Mouse (Mus musculus) retina, adult 2 months (tissue): ENCODE data around the gene Rmdn2.

Source experiments
- DNase-seq: peaks from one replicate; pipeline ENCODE4 v3.0.0-alpha.2; 2012; ENCODE audit warnings: low read depth, low spot score

Gene Rmdn2

GRCm38 (mm10) chr17:79611545-79611944 is at the start of gene Rmdn2:
Gene Rmdn2 (plus strand): TSS chr17:79611863.
- DNase-seq: no peak

GRCm38 (mm10) chr17:79563067-79563620 is 48.5 kb upstream of the Rmdn2 start:
- DNase-seq: no peak

GRCm38 (mm10) chr17:79563721-79564120 is 47.9 kb upstream of the Rmdn2 start:
- no peak for DNase-seq

- no peak for DNase-seq
Observed at GRCm38 (mm10) chr17:79565241-79565961, 46.3 kb upstream of the Rmdn2 start.

GRCm38 (mm10) chr17:79568401-79568800 is 43.3 kb upstream of the Rmdn2 start:
- no peak for DNase-seq

- no peak for DNase-seq
Observed at GRCm38 (mm10) chr17:79578328-79578727, 33.3 kb upstream of the Rmdn2 start.

GRCm38 (mm10) chr17:79580264-79580920 is 31.3 kb upstream of the Rmdn2 start:
- DNase-seq: peak; percentile 50

GRCm38 (mm10) chr17:79583466-79583865 is 28.2 kb upstream of the Rmdn2 start:
- no peak for DNase-seq

GRCm38 (mm10) chr17:79584246-79584800 is 27.3 kb upstream of the Rmdn2 start:
- no peak for DNase-seq

GRCm38 (mm10) chr17:79589913-79590312 is 21.8 kb upstream of the Rmdn2 start:
- DNase-seq: no peak

- no peak for DNase-seq
Observed at GRCm38 (mm10) chr17:79595996-79596395, 15.7 kb upstream of the Rmdn2 start.

GRCm38 (mm10) chr17:79598151-79598550 is 13.5 kb upstream of the Rmdn2 start:
- no peak for DNase-seq

- no peak for DNase-seq
Observed at GRCm38 (mm10) chr17:79598596-79599577, 12.8 kb upstream of the Rmdn2 start.

GRCm38 (mm10) chr17:79600108-79600507 is 11.6 kb upstream of the Rmdn2 start:
- DNase-seq: no peak

GRCm38 (mm10) chr17:79602381-79602780 is 9.3 kb upstream of the Rmdn2 start:
- DNase-seq: no peak

- no peak for DNase-seq
Observed at GRCm38 (mm10) chr17:79603427-79603826, 8.2 kb upstream of the Rmdn2 start.

- DNase-seq: no peak
Observed at GRCm38 (mm10) chr17:79605794-79606193, 5.9 kb upstream of the Rmdn2 start.

GRCm38 (mm10) chr17:79609697-79610096 is 2.0 kb upstream of the Rmdn2 start:
- no peak for DNase-seq

GRCm38 (mm10) chr17:79610163-79610755 is 1.4 kb upstream of the Rmdn2 start:
- no peak for DNase-seq

GRCm38 (mm10) chr17:79614691-79615588 is 3.3 kb downstream of the Rmdn2 start:
- DNase-seq: peak; percentile 63
